Mouse (Mus musculus) adrenal gland, postnatal 10 days (tissue): Measurements from ENCODE around the gene Dus4l. TPM values are rescaled to one million over a fixed set of nuclear protein-coding genes. Genes with fewer than 3 reads are reported as not detected.

Experiments
- DNase-seq: peaks from one replicate; pipeline ENCODE4 v3.0.0; 2021; ENCODE audit warnings: mixed read lengths
- total RNA-seq, 2 experiments: library from RNA; stranded (reverse); gene quantifications; 2 replicates each; pipeline ENCODE4 v1.2.3; 2021

Dus4l gene
- total RNA-seq, 2 experiments from 2014 or later = 7.5 to 9.0 TPM

- no peak for DNase-seq
These were observed 62.6 kb downstream of the Dus4l start for GRCm38 (mm10) chr12:31592011-31592410.

Other genes starting within 250 kb of the Dus4l start
- gene Cbll1, start 155.2 kb downstream of the Dus4l start, total RNA-seq = 10 to 100 TPM; 15.0 to 15.1 TPM
- gene Slc26a4, start 94.9 kb downstream of the Dus4l start, total RNA-seq = 1 to 10 TPM; 2.8 to 3.5 TPM
- gene Bcap29, start 20.2 kb downstream of the Dus4l start, total RNA-seq = 10 to 100 TPM; 22.9 to 25.4 TPM
- 10 to 100 TPM; 33.7 to 40.9 TPM for gene Cog5, start within 50 bp of the Dus4l start, total RNA-seq
- 1 to 10 TPM; 4.5 to 5.9 TPM for gene Gpr22, start 59.1 kb upstream of the Dus4l start, total RNA-seq